Mouse (Mus musculus) adrenal gland, adult 2 months (tissue): Measurements from ENCODE around the gene D17H6S53E. TPM values are rescaled to one million over a fixed set of nuclear protein-coding genes. Genes with fewer than 3 reads are reported as not detected.
"Not testable (repeated sequence)": the region's sequence is repeated elsewhere in the genome, so short reads cannot be mapped to it uniquely, and the experiment has no call there.

Source experiments
- DNase-seq: peaks from one replicate; pipeline ENCODE4 v3.0.0; 2021
- polyA plus RNA-seq: library from polyadenylated mRNA; depleted of rRNA; stranded (reverse); fragments of >200 nt; gene quantifications from 2 replicates; pipeline ENCODE4 v1.2.3, GENCODE M21; 2012
- total RNA-seq, 2 experiments: library from RNA; stranded (reverse); gene quantifications; 2 replicates each; pipeline ENCODE4 v1.2.3; 2021

Gene D17H6S53E
- total and polyA plus RNA-seq, 3 experiments = 23.4 to 45.5 (median 32.0) TPM

DNA sequence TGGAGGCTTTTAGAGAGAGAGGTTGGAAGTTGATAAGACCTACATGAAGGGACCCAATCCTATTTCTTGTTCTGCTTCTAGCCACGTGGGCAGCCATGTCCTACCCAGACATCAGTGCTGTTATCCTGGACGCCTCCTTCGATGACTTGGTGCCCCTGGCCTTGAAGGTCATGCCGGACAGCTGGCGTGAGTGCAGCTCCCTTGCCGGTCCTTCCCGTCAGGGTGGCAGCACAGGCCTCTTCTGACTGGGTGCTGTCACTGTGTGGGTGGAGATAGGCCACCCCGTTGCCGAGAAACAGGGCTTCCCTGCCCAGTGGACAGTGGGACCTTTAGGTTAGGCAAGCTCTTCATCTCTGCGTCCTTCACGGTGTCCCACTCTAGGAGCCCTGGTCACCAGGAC is 25.0 kb upstream of the D17H6S53E start:
- peak; percentile 51 for DNase-seq

DNA sequence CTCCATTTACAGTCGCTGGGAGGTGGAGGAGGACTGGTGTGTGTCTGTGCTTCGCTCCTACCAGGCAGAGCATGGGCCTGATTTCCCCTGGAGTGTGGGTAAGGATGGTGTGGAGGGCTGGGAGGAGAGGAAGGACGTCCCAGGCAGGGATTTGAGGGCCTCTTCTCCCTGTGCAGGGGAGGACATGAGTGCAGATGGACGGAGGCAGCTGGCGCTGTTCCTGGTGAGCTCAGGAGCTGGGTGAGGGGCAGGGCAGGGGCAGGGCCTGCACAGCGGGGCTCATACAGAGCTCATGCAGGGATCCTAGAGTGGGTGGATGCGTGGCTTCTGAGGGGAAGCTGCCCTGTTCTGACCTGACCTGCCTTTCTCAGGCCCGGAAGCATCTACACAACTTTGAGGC is 23.9 kb upstream of the D17H6S53E start:
- no peak for DNase-seq

DNA sequence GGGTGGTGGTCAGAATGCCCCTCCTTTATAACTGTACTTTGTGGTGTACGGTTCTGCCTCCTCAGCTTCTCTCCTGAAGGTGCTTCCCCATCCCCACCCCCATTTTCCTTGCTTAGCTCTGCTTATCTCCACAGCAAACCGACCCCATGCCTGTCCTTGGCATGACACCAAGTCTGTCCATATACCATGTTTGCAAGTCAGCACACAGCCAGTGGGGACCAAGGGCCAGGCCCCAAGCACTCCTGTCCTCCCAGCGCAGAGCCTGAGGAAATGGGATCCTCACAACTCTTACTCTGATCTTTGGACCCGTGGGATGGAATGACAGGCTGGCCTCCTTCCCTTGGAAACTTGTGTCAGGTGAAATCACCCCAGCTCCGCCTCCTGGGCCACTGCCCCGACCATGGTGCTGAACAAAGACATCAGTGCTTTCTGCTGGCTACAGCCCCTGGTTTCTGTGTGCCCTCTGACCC is 22.9 kb upstream of the D17H6S53E start:
- no peak for DNase-seq

DNA sequence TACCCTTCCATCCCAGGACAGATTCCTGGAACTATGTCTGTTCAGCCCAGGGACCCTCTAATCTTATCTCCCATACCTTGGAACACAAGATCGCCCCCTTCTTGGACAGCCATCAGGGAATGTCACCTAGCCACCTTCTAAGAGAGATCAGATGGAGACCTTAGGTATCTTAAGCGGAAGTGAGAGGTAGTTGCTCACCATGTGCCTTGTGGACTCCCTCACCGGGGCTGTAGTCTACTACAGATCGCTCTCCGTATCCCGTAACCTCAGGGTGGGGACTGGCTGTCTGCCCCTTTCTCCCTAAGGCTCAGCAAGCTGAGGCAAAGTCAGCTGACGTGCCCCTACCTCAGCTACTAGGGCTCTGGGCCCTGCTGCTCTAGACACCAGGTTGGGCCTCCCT is 22.1 kb upstream of the D17H6S53E start:
- DNase-seq = no peak

DNA sequence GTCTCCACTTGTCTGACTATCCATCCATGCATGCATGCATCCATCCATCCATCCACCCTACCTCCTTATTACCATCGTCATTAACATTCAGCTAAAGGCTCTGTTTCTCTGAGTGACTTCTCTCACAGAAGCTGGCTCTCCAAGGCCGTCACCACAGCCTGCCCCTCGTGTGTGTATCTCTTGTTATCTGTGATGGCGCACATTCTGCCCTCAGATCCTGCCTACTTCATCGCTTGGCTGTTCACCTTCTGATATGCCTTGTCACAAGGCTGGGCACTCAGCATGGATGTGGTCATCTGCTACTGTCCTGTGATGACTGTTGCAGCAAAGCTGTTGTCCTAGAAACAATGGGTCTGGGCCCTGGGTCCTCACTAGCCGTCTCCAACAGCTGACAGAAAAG is 21.4 kb upstream of the D17H6S53E start:
- DNase-seq = no peak

DNA sequence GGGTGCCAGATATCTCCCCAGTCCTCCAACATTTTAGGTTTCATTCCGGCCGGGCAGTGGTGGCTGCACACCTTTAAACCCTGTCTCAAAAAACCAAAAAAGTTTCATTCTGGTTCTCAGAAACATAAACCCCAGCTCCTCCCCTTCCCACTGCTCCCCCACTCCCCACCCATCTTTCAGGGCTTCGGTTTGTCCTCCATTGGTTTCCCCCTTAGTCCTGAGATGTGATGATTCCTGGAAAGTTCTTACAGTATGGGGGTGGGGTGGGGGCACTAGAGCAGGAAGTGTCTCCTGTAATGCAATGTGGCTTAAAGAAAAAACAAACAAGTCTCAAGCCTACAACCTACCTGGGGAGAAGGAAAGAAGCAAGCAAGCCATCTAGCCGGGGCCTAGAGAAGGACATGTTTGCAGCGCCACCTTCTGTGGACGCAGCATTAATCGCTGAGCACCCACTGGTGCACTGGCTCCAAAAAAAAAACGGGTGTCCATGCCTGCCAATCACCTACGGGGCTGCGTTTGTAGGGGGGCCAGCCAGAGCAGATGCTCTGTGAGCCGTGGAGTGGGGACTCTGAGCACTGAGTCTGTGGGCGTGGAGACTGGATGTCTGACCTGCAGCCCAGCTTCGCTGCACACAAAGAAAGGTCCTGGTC is 20.3 kb upstream of the D17H6S53E start:
- no peak for DNase-seq

DNA sequence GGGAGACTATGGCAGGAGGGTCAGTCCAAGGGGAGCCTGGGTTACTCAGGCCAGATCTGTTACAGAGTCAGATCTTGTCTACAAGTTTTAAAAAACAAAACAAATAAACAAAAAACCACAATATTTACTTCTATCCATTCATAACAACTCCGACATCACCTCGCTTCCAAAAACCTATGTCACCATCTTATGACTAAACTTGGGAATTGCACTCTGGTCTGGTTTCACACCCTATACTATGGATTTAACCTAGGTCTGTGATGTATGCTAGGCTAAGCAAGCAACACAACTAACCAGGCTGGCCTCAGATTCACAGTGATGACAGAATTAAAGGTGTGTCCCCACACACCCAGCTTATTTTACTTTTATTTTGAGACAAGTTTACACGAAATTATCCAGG is 19.7 kb upstream of the D17H6S53E start:
- DNase-seq = no peak

DNA sequence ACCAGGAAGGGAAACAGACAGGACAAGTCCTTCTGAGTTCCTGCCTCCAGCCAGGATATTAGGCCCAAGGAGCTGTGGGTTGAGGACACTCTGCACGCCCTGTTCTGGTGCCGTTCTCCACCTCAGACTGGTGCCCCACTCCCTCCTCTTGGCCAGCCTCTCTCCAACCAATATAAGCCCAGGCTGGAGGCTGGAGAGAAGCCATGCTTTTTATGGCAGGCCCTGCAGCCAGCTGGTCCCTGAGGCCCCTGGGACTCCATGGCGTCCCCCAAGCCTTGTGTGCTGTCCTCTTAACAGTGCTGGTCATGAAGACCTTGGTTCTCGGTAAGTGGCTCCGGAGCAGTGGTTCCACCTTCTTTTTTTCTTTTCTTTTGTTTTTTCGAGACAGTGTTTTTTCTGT is 18.1 kb upstream of the D17H6S53E start, which contains the start of gene Ly6g5c:
Ly6g5c (plus strand) TSS at position 183 of the 400 bp plus-strand sequence.
- no peak for DNase-seq

DNA sequence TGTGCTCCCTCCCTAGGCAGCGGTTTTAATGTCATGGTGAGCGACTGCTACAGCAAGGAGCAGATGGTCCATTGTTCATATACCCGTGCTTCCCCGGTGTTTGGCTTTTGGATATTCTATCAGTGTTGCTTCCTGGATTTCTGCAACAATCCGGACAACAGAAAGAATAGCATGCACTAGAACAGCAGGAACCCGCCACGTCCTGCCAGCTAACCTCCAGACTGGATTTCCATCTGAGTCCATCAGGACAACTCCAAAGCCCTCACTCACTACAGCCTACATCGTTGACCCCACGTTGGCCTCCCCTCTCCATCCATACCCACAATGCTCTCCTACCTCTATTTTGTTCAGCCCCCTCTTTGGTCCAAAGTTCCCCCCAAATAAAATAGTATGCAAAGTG is 14.4 kb upstream of the D17H6S53E start:
- DNase-seq = no peak

DNA sequence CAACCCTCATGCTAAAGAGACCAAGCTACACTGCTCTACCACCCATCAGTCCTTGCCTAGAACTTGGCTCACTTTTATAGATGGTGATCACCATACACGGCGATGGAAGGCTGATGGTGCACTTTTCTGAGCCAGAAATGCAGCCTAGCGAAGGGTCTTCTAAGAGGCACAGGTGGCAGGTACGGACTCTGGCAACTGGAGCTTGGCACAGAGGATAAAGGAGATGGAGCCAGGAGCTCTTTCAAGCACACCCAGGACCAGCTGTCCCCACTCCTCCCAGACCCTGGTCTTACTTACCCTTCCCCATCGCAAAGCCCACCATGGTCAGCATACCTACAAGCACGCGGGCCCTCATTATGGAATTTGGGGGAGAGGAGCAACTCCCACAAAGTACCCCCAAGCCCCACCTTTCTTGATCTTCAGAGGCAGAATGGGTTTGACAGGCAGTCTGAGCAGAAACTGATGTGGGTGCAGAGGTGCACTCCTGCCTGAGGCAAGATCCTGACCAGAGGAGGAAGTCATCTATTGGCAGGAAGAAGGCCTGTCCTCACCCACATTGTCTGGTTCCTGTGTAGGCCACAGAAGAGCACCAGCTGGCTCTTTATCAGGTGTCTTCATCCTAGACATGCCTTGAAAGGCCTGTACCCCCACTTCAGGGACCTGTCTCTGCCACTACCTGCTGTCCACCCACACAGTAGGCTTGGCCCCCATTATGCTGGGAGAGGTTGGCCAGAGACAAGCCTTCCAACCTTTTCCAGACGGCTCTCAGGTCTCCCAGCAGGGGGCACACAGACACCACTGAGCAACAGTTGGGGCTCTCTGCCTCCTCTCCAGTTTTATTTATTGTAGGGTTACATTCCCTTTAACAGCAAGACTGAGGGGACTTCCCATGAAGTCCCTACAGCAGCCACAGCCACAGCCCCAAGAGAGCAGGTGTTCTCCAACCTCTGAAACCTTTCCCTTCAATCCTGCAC is 10.8 kb upstream of the D17H6S53E start, which contains the start of gene Ly6g5b:
Ly6g5b (minus strand) TSS at position 383 of the 974 bp plus-strand sequence.
- DNase-seq = no peak

DNA sequence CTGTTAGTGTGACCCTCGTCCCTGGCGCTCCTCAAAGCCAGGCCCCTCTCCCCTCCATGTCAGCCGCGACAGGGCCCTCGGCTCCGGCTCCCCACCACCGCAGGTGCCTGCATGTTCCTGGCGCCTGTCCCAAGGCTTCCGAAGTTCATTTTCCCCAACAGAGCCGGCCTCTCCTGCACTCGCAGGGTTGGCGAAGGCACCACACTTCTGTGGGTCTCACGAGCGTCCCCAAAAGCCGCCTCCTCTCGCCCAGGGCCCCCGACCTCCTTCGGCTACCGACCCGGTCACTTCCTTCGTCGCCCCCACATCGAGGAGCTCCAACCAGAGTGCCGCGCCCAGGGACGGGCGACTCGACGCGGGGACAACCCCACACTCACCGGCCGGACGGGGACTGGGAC is 5.4 kb upstream of the D17H6S53E start:
- DNase-seq = no peak

DNA sequence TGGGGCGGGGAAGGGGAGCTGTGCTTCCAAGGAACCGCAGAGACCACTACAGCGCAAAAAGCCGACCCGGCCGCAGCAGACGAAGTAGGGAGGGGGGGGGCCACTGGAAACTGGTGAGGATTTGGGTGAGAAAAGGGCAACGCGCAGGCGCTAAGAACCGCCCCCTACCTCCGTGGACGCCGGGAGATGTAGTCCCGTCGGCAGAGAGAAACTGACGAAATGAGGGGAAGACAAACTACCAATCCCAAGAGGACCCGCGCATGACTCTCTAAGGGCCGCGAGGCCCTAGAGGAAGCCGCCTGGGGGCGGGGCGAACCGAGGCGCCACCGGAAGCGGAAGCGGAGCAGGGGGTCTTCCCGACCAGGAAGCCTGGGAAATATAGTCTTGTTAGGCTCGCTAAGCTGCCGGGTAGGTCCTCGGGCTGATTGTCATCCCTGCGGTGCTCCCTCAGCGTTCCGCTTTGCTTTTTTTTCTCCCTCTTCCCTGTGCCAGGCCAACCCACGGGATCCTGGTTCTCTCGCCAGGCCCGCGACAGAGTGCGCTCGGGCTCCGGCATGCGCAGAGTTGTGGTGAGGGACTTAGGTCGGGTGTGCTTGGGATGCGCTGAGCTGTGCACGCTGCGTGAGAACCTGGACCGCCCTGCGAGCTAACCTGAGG is 4.9 kb upstream of the D17H6S53E start, which contains the start of gene Gpank1:
Gpank1 (plus strand) TSS at position 313 of the 657 bp plus-strand sequence.
- DNase-seq = peak; percentile 99

DNA sequence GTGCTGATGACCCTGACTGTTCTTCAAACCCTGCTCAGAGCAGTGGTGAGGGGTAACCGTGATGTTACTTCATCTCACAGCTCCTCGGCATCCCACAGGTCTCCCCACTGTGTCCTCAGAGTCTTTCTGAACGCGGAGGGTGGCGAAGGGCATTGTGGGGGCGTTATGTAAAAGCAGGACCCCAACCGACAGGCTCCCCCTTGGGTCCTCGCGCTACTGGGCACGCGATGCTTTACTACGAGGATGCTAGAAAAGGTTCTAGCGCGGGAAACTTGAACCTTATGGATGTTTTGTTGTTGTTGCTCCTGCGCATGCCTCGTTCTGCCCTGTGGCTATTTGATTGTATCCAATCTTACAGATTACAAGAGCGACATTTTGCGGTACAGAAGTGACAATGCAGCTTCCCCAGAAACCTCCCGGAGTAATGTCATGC is 4.3 kb upstream of the D17H6S53E start, which contains the start of gene Csnk2b:
Csnk2b (minus strand) TSS at position 183 of the 433 bp plus-strand sequence.
- DNase-seq = peak; percentile 59

DNA sequence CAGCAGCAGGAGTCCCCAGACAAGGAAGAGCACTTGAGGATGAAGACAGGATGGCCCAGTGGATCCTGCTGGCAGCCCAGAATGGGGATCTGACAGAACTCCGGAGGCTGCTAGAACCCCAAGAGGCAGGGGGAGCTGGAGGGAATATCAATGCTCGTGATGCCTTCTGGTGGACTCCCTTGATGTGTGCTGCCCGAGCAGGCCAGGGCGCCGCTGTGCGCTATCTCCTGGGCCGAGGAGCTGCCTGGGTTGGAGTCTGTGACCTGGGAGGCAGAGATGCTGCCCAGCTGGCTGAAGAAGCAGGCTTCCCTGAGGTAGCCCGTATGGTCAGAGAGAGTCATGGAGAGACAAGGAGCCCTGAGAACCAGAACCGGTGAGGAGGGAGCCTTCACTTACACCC is 2.9 kb upstream of the D17H6S53E start:
- not testable (repeated sequence) for DNase-seq

DNA sequence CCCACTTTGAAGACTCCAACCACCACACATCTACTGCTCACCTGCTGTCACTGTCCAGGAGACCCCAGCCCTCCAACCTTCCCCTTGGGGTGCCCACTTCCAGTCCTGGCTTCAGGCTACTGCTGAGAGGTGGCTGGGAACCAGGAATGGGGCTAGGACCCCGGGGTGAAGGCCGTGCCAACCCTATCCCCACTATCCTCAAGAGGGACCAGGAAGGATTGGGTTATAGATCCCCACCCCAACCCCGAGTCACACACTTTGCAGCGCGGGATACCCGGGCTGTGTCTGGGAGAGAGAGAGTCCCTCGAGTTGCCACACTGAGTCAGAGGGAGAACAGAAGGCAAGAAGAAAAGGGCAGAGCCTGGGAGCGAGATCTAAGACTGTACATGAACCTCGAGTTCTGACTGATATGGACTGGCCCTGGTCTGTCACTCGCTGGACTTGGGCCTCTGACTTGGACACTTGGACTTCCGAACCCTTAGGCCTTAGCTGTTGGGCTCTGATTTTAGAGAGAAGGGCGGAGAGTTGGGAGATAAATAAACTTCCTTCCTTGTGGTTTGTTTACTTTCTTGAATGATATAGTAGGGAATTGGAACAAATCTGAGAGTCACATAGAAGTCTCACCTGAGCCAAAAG is 1.8 kb upstream of the D17H6S53E start:
- DNase-seq = not testable (repeated sequence)

DNA sequence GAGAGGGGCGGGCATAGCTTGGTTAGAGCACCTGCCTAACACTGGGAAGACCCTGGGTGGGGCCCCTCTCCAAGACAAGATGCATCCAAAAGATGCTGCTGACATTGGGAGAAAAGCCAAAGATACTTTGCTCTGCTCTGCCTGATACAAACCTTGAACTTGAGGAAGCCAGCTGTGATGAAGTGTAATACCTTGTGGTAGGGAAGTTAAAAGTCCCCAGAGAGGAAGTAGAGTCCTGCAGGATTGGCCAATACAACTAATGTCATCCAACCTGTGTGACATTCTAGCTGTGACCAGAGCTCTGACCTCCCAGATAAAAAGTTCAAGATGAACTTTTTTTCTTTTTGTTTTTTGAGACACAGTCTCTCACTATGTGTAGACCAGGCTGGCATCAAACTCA is 1.1 kb upstream of the D17H6S53E start:
- DNase-seq = no peak

DNA sequence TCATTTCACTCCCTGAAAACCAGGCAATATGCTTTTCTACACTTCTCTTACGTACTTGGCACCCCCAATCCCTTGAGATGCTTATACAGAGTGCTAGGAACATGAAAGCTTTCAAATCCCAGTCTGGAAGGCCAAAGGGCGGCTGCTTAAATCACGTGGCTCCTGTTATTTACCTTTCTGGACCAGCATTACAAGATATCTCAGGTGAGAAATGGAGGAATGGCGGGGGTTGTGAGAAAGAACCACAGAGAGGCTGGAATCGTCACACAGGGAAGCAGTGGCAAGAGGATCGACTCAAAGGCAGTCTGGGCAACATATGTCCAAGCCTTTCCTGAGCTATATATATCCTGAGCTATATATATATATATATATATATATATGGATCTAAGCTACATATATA is 595 bp upstream of the D17H6S53E start:
- no peak for DNase-seq

DNA sequence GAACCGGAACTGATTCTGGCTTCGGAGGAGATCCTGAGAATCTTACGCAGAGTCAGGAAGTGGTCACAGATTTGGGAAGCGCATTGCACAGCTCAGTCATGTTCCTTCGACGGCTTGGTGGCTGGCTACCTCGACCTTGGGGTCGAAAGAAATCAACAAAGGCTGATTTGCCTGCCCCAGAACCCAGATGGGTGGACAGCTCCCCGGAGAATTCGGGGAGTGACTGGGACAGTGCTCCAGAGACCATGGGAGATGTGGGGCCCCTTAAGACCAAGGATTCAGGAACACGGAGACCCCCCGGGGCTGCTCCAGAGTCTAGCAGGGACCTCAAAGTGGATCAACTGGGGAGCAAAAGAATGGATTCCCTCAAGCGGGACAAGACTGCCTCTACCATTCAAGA is 844 bp downstream of the D17H6S53E start:
- no peak for DNase-seq

DNA sequence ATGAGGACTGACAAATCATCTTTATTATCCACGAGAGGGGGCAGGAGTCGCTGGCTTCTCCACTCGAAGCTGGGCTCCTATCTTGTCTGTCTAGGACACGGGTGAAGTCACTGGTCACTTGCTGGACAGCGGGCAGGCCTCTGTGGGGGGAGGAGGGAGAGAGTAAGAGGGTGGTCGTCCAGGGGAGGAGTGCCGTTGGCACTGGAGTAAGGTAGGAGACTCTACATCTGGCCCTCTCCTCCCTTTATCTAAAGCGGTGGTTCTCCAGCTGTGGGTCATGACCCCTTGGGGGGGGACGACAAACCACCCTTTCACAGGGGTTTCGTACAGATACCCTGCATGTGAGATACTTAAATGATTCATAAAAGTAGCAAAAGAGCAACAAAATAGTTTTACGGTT is 2.8 kb downstream of the D17H6S53E start:
- no peak for DNase-seq

DNA sequence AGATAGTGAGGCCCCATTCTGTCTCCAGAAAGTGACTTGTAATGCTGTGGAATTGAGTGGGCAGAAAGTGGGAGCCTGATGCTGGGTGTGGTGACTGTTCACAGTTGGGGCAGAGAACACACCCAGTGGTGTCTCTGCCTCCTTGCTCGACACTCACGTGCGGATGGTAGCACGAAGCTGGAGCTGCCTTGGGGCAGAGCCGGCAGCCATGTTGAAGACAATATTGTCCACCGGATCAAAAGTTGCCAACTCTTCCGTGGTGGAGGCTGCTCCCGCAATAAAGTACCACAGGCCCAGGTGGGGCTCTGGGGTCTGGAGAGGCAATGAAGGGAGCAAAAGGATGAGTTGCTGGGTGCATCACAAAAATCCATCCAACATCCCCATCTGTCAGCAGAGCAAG is 4.9 kb downstream of the D17H6S53E start:
- DNase-seq = no peak

DNA sequence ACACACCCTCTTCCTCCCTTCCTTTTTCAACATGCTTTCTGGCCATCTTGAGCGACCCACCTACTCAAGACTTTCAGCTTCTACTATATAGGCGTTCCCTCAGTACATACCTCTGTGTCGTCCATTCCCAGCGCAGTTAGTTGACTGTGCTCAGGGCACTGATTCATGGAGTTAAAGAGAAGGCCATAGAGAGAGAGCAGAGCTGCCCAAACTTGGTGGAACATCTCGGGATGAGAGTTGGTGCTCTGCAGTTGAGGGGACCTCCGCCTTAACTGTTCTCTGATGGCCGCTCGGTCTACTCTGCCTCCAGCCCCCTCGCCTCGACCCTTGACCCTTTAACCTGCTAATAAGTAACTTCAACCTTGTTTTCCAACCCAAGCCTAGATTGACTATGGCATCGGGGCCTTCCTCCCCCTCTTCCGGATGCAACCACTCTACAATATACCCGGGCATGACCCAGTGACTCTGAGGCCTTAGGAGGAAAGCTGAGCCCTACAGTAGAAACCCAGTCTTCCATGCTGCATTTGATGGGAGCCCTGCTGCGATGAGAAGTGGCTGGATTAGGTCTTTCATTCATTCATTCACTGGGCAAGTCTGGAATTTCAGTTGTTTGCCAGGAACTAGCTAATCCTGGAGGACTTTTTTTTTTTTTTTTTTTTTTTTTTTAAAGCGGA is 5.5 kb downstream of the D17H6S53E start, which contains the start of gene Apom:
Apom (minus strand) TSS at position 551 of the 674 bp plus-strand sequence.
- no peak for DNase-seq
